In the genomic region with DNA sequence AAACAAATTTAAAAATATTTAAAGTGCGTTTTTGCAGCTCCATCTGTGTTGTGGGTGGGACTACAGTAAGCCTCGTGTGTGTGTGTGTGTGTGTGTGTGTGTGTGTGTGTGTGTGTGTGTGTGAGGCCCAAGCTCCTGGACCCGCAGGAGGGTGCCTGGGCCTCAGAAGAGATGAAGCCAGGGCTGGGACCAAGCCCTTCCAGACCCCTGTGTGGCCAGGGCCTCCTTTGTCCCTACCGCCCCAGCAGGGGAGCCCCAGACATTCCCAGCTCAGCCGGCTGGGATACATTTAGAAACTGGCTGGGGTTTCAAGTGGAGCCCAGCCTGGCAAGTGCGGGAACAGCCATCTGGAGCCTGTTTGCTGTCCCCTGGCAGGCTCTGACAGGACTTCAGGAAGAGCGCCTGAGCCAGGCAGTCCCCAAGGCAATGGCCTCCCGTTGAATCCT, we compare ENCODE assay signal across 9 mouse cellular contexts. TPM values are rescaled to one million over a fixed set of nuclear protein-coding genes. Genes with fewer than 3 reads are reported as not detected.
DNase-seq lines count a peak whose midpoint lies in the region; ATAC-seq lines count a peak whose summit lies in the region.
"Had no signal": no experiment of that assay in that cellular context is flagged by ENCODE, and none has a peak within 500 bp of the region (broad histone marks: within the 10 kb centered on the region; RNA-seq: fewer than 3 reads in every experiment).

No protein-coding gene starts in this region.

- H3K4me1 ChIP-seq in kidney, embryonic 14.5 days (ENCODE audit: control insufficient read depth, insufficient read depth, low read length), result peaks cover 6% of the 10 kb centered on the region
- peaks cover 37% of the 10 kb centered on the region for H3K4me1 ChIP-seq in forebrain, embryonic 12.5 days
- H3K4me1 ChIP-seq in heart, embryonic 12.5 days (replicated peaks), result peaks cover 34% of the 10 kb centered on the region

- peak overlapping the region; percentile 51; the same call in 1 of the 2 replicates for H3K27ac ChIP-seq in kidney, embryonic 14.5 days (ENCODE audit: low read depth, low read length)
- peak overlapping the region; percentile 56 for H3K27ac ChIP-seq in forebrain, embryonic 12.5 days
- H3K27ac ChIP-seq in heart, embryonic 12.5 days (ENCODE audit: poor library complexity, severe bottlenecking), result peak overlapping the region; percentile 94

- H3K4me2 ChIP-seq in kidney, embryonic 14.5 days (replicated peaks; ENCODE audit: low read depth, low read length), result no peak overlapping the region
- H3K4me2 ChIP-seq in forebrain, embryonic 12.5 days, result no peak overlapping the region
- no peak overlapping the region for H3K4me2 ChIP-seq in heart, embryonic 12.5 days

- WGBS in kidney, embryonic 14.5 days, result 26% methylated on average over 7 of the region's 8 CpGs
- 17% methylated on average over 8 of the region's 8 CpGs for WGBS in forebrain, embryonic 12.5 days
- WGBS in heart, embryonic 12.5 days, result 14% methylated on average over 8 of the region's 8 CpGs

- peak overlapping the region; percentile 28; the same call in 1 of the 2 replicates for H3K9ac ChIP-seq in kidney, embryonic 14.5 days (ENCODE audit: low read depth, low read length)
- no peak overlapping the region; the same call in 1 of the 2 replicates for H3K9ac ChIP-seq in forebrain, embryonic 12.5 days
- H3K9ac ChIP-seq in heart, embryonic 12.5 days, result no peak overlapping the region

- H3K4me3 ChIP-seq in kidney, embryonic 14.5 days (ENCODE audit: low read length), result no peak overlapping the region
- H3K4me3 ChIP-seq in forebrain, embryonic 12.5 days (replicated peaks), result no peak overlapping the region
- no peak overlapping the region for H3K4me3 ChIP-seq in heart, embryonic 12.5 days
- H3K4me3 ChIP-seq: myocyte had no signal

- peak; percentile 58 for ATAC-seq in kidney, embryonic 14.5 days (ENCODE audit: low FRiP score, low TSS enrichment)
- peak; percentile 52; the same call in 1 of the 2 replicates for ATAC-seq in forebrain, embryonic 12.5 days (ENCODE audit: low FRiP score)
- peak; percentile 87 for ATAC-seq in heart, embryonic 12.5 days (ENCODE audit: insufficient number of reproducible peaks, low FRiP score)

- no peak for DNase-seq in kidney, postnatal 36 days
- DNase-seq in layer of hippocampus, postnatal 10 days (ENCODE audit: low spot score in 2 of 2), result peak; percentile 76 to 81
- DNase-seq in lung, postnatal 36 days, result peak; percentile 60
- no peak for DNase-seq in T-cell, adult 2 months (ENCODE audit: low spot score)
- no peak for DNase-seq in spleen, adult 12 weeks (ENCODE audit: low spot score)

- no peaks in the 10 kb centered on the region for H3K9me3 ChIP-seq in kidney, embryonic 14.5 days (ENCODE audit: control insufficient read depth, low read length)
- H3K9me3 ChIP-seq in forebrain, embryonic 12.5 days, result 0 out of 2 replicates have a peak, but pooled peaks cover 6% of the 10 kb centered on the region
- peaks cover 6% of the 10 kb centered on the region; the same call in 1 of the 2 replicates for H3K9me3 ChIP-seq in heart, embryonic 12.5 days (replicated peaks)

- H3K27me3 ChIP-seq in kidney, embryonic 14.5 days (ENCODE audit: control insufficient read depth, insufficient read depth, low read length), result no peaks in the 10 kb centered on the region
- H3K27me3 ChIP-seq in forebrain, embryonic 12.5 days, result peaks cover 10% of the 10 kb centered on the region; the same call in 1 of the 2 replicates
- H3K27me3 ChIP-seq in heart, embryonic 12.5 days (replicated peaks), result no peaks in the 10 kb centered on the region

- no peaks in the 10 kb centered on the region for H3K36me3 ChIP-seq in kidney, embryonic 14.5 days (ENCODE audit: control insufficient read depth, insufficient read depth, low read length)
- no peaks in the 10 kb centered on the region for H3K36me3 ChIP-seq in forebrain, embryonic 12.5 days (replicated peaks)
- H3K36me3 ChIP-seq in heart, embryonic 12.5 days, result no peaks in the 10 kb centered on the region

RNA-seq across cellular contexts. Expression of gene Emid1, which starts 13.4 kb away (rescaled TPM):
- 141 and 178 TPM in 2 replicates for polyA plus RNA-seq in kidney, embryonic 14.5 days (2014; fragmentation: Nextera tagmentation; extraction: Ambion mirVana)
- 16.0 and 18.2 TPM in 2 replicates for polyA plus RNA-seq in forebrain, embryonic 12.5 days (2016; fragmentation: Nextera tagmentation; extraction: Ambion mirVana)
- 9.0 and 10.0 TPM in 2 replicates for polyA plus RNA-seq in heart, embryonic 12.5 days (2016; fragmentation: Nextera tagmentation; extraction: Ambion mirVana)
- 10 to 100 TPM; 41.3 to 45.4 TPM for total RNA-seq in layer of hippocampus, postnatal 10 days (2021)

Comparison
In these comparisons a context has a peak if more than half of its experiments do, and no peak if none do; other contexts are left out.
1. DNase-seq: peak in layer of hippocampus, postnatal 10 days (2 of 2) and lung, postnatal 36 days (single experiment); none in kidney, postnatal 36 days (0 of 2), T-cell, adult 2 months (single experiment) and spleen, adult 12 weeks (single experiment).
2. Peak in every context shown above with its lines, with median percentiles within 50 percentile points of each other: ATAC-seq and H3K27ac ChIP-seq.